Mouse (Mus musculus) CH12.LX (cell line): ENCODE data around the gene Prkce. TPM values are rescaled to one million over a fixed set of nuclear protein-coding genes. Genes with fewer than 3 reads are reported as not detected.

Source experiments
- DNase-seq: peaks from one replicate; pipeline ENCODE4 v3.0.0-alpha.2; 2013; ENCODE audit errors: extremely low read depth
- H3K27ac ChIP-seq: 2 replicates; pipeline ENCODE4 v1.5.1; 2012; ENCODE audit warnings: low read depth, mild to moderate bottlenecking, control low read depth, moderate library complexity; ENCODE audit not compliant: insufficient read depth
- H3K27me3 ChIP-seq: replicated peaks from 2 replicates; pipeline ENCODE3; 2012; ENCODE audit warnings: inconsistent platforms
- H3K36me3 ChIP-seq, 2 experiments: replicated peaks in 1 of 2; 2 replicates each; pipeline versions ENCODE3 to v1.6.1; 2012; ENCODE audit warnings: inconsistent platforms in 1 of 2, low read length in 1 of 2, mild to moderate bottlenecking in 1 of 2, mixed read lengths in 1 of 2, moderate library complexity in 1 of 2; ENCODE audit not compliant: control insufficient read depth in 1 of 2, insufficient read depth in 1 of 2
- H3K4me1 ChIP-seq, 2 experiments: 2 replicates each; pipeline ENCODE4 v1.6.1; 2012; ENCODE audit warnings: inconsistent platforms in 1 of 2, moderate library complexity in 1 of 2; ENCODE audit not compliant: insufficient read depth in 2 of 2, control insufficient read depth in 1 of 2
- H3K4me2 ChIP-seq: 2 replicates; pipeline ENCODE4 v1.6.1; 2012; ENCODE audit warnings: low read depth, mild to moderate bottlenecking, control low read depth; ENCODE audit not compliant: poor library complexity, insufficient read depth, severe bottlenecking
- H3K4me3 ChIP-seq, 3 experiments: fragments of 150-350 bp in 1 of 3; sonication (generic) in 1 of 3; replicated peaks in 1 of 3; 2 replicates each; pipeline versions ENCODE3 to v1.5.1; 2011 to 2012; ENCODE audit warnings: low read depth in 2 of 3, low read length in 2 of 3, mild to moderate bottlenecking in 2 of 3, moderate library complexity in 2 of 3, control low read depth in 1 of 3, improper control_type of control experiment in 1 of 3, inconsistent platforms in 1 of 3, mixed read lengths in 1 of 3; ENCODE audit not compliant: poor library complexity in 1 of 3
- H3K79me2 ChIP-seq: replicated peaks from 2 replicates; pipeline ENCODE4 v1.6.1; 2012; ENCODE audit warnings: mild to moderate bottlenecking, moderate library complexity; ENCODE audit not compliant: control insufficient read depth, poor library complexity, insufficient read depth, severe bottlenecking; ENCODE audit errors: extremely low read depth
- H3K9ac ChIP-seq: 2 replicates; pipeline ENCODE4 v1.6.1; 2012; ENCODE audit warnings: low read depth, mild to moderate bottlenecking, control low read depth, moderate library complexity; ENCODE audit not compliant: insufficient read depth
- H3K9me3 ChIP-seq: replicated peaks from 2 replicates; pipeline ENCODE3; 2012; ENCODE audit warnings: low read length, inconsistent platforms, mixed read lengths
- BHLHE40 ChIP-seq: IDR thresholded peaks from 2 replicates; pipeline ENCODE4 v1.6.1; 2011; ENCODE audit warnings: mild to moderate bottlenecking, low read depth, low read length, improper control_type of control experiment
- CHD1 ChIP-seq: IDR thresholded peaks from 2 replicates; pipeline ENCODE4 v1.6.1; 2012; ENCODE audit warnings: low read depth, low read length, improper control_type of control experiment, inconsistent platforms
- CHD2 ChIP-seq: IDR thresholded peaks from 2 replicates; pipeline ENCODE4 v1.6.1; 2011; ENCODE audit warnings: low read length, improper control_type of control experiment
- CTCF ChIP-seq, 2 experiments: IDR thresholded peaks in 1 of 2; conservative IDR thresholded peaks in 1 of 2; 2 replicates each; pipeline ENCODE4 v1.5.1; 2011 to 2012; ENCODE audit warnings: low read depth in 2 of 2, low read length in 2 of 2, improper control_type of control experiment in 1 of 2, inconsistent platforms in 1 of 2, mild to moderate bottlenecking in 1 of 2, moderate library complexity in 1 of 2
- E2F4 ChIP-seq: IDR thresholded peaks from 2 replicates; pipeline ENCODE4 v1.6.1; 2011; ENCODE audit warnings: low read depth, low read length, improper control_type of control experiment; ENCODE audit not compliant: insufficient replicate concordance
- ELF1 ChIP-seq: IDR thresholded peaks from 2 replicates; pipeline ENCODE4 v1.6.1; 2014; ENCODE audit warnings: low read depth, mild to moderate bottlenecking, inconsistent platforms, low read length, improper control_type of control experiment
- EP300 ChIP-seq: IDR thresholded peaks from 2 replicates; pipeline ENCODE4 v1.6.1; 2011; ENCODE audit warnings: low read length, improper control_type of control experiment
- ETS1 ChIP-seq: conservative IDR thresholded peaks from 2 replicates; pipeline ENCODE4 v1.6.1; 2012; ENCODE audit warnings: low read depth, mild to moderate bottlenecking, inconsistent platforms, low read length, improper control_type of control experiment, moderate library complexity
- HCFC1 ChIP-seq: IDR thresholded peaks from 2 replicates; pipeline ENCODE4 v1.6.1; 2012; ENCODE audit warnings: low read depth, mild to moderate bottlenecking, inconsistent platforms, low read length, improper control_type of control experiment
- IRF4 ChIP-seq: IDR thresholded peaks from 2 replicates; pipeline ENCODE4 v1.6.1; 2014; ENCODE audit warnings: low read depth, mild to moderate bottlenecking, inconsistent platforms, low read length, improper control_type of control experiment
- JUND ChIP-seq: conservative IDR thresholded peaks from 2 replicates; pipeline ENCODE4 v1.6.1; 2011; ENCODE audit warnings: low read depth, low read length, improper control_type of control experiment
- KAT2A ChIP-seq: IDR thresholded peaks from 2 replicates; pipeline ENCODE4 v1.6.1; 2012; ENCODE audit warnings: low read length, improper control_type of control experiment, inconsistent platforms; ENCODE audit not compliant: insufficient replicate concordance
- MAFK ChIP-seq: IDR thresholded peaks from 2 replicates; pipeline ENCODE4 v1.6.1; 2011; ENCODE audit warnings: low read length, improper control_type of control experiment; ENCODE audit not compliant: insufficient replicate concordance
- MAX ChIP-seq: IDR thresholded peaks from 2 replicates; pipeline ENCODE4 v1.6.1; 2011; ENCODE audit warnings: low read length, improper control_type of control experiment
- MEF2A ChIP-seq: IDR thresholded peaks from 2 replicates; pipeline ENCODE4 v1.6.1; 2014; ENCODE audit warnings: low read depth, mild to moderate bottlenecking, inconsistent platforms, low read length, improper control_type of control experiment, borderline replicate concordance
- MXI1 ChIP-seq: IDR thresholded peaks from 2 replicates; pipeline ENCODE4 v1.6.1; 2011; ENCODE audit warnings: mild to moderate bottlenecking, low read depth, low read length, improper control_type of control experiment
- MYC ChIP-seq: IDR thresholded peaks from 2 replicates; pipeline ENCODE4 v1.6.1; 2011; ENCODE audit warnings: low read depth, mild to moderate bottlenecking, improper control_type of control experiment, low read length
- NELFE ChIP-seq: IDR thresholded peaks from 2 replicates; pipeline ENCODE4 v1.6.1; 2011; ENCODE audit warnings: low read depth, low read length, improper control_type of control experiment
- PAX5 ChIP-seq: IDR thresholded peaks from 2 replicates; pipeline ENCODE4 v1.6.1; 2012; ENCODE audit warnings: low read length, inconsistent platforms, mixed read lengths
- POLR2A ChIP-seq: IDR thresholded peaks from 2 replicates; pipeline ENCODE4 v1.6.1; 2011; ENCODE audit warnings: low read depth, mild to moderate bottlenecking, improper control_type of control experiment, low read length
- POLR2AphosphoS2 ChIP-seq: IDR thresholded peaks from 2 replicates; pipeline ENCODE4 v1.6.1; 2011; ENCODE audit warnings: low read depth, low read length, improper control_type of control experiment
- RAD21 ChIP-seq: IDR thresholded peaks from 2 replicates; pipeline ENCODE4 v1.6.1; 2011; ENCODE audit warnings: low read depth, mild to moderate bottlenecking, low read length, improper control_type of control experiment, moderate library complexity
- RCOR1 ChIP-seq: conservative IDR thresholded peaks from 2 replicates; pipeline ENCODE4 v1.6.1; 2012; ENCODE audit warnings: low read depth, mild to moderate bottlenecking, inconsistent platforms, low read length, improper control_type of control experiment
- SIN3A ChIP-seq: IDR thresholded peaks from 2 replicates; pipeline ENCODE4 v1.6.1; 2012; ENCODE audit warnings: low read length, improper control_type of control experiment, inconsistent platforms
- SMC3 ChIP-seq: IDR thresholded peaks from 2 replicates; pipeline ENCODE4 v1.6.1; 2011; ENCODE audit warnings: low read depth, low read length, improper control_type of control experiment
- TBP ChIP-seq: conservative IDR thresholded peaks from 2 replicates; pipeline ENCODE4 v1.6.1; 2011; ENCODE audit warnings: low read depth, low read length, improper control_type of control experiment
- TCF12 ChIP-seq: IDR thresholded peaks from 2 replicates; pipeline ENCODE4 v1.6.1; 2014; ENCODE audit warnings: low read depth, mild to moderate bottlenecking, inconsistent platforms, low read length, improper control_type of control experiment
- UBTF ChIP-seq: IDR thresholded peaks from 2 replicates; pipeline ENCODE4 v1.6.1; 2012; ENCODE audit warnings: low read depth, mild to moderate bottlenecking, inconsistent platforms, low read length, improper control_type of control experiment, moderate library complexity
- USF1 ChIP-seq: IDR thresholded peaks from 2 replicates; pipeline ENCODE4 v1.6.1; 2014; ENCODE audit warnings: low read depth, mild to moderate bottlenecking, inconsistent platforms, low read length, improper control_type of control experiment
- ZC3H11A ChIP-seq: IDR thresholded peaks from 2 replicates; pipeline ENCODE4 v1.6.1; 2012; ENCODE audit warnings: low read depth, mild to moderate bottlenecking, inconsistent platforms, low read length, improper control_type of control experiment
- ZKSCAN1 ChIP-seq: IDR thresholded peaks from 2 replicates; pipeline ENCODE4 v1.6.1; 2012; ENCODE audit warnings: low read depth, inconsistent platforms, low read length, improper control_type of control experiment, borderline replicate concordance
- ZMIZ1 ChIP-seq: IDR thresholded peaks from 2 replicates; pipeline ENCODE4 v1.6.1; 2012; ENCODE audit warnings: low read depth, mild to moderate bottlenecking, inconsistent platforms, low read length, improper control_type of control experiment
- ZNF384 ChIP-seq: IDR thresholded peaks from 2 replicates; pipeline ENCODE4 v1.6.1; 2012; ENCODE audit warnings: low read depth, low read length, improper control_type of control experiment, inconsistent platforms
- dilution Hi-C: fragments of 300-500 bp; cut with MboI; formaldehyde crosslinking; loops from 2 replicates; pipeline ENCODE4 v1.14.3; 2020; ENCODE audit warnings: low sequenced_read_pairs; ENCODE audit not compliant: extremely low pct_unique_long_range_greater_than_20kb, extremely low pct_ligation_motif_present
- in situ Hi-C: fragments of 300-500 bp; cut with MboI; formaldehyde crosslinking; loops from 3 replicates; pipeline ENCODE4 v1.14.3; 2019; ENCODE audit warnings: low sequenced_read_pairs, low pct_ligation_motif_present, low pct_unique_long_range_greater_than_20kb, mixed read lengths
- polyA plus RNA-seq: library from polyadenylated mRNA; unstranded; fragments of >175 nt; gene quantifications from 2 replicates; pipeline ENCODE4 v1.2.1, GENCODE M21; 2012; ENCODE audit warnings: low read depth; ENCODE audit not compliant: insufficient read length
- total RNA-seq, 2 experiments: library from RNA; depleted of rRNA; stranded (reverse); fragments of 300-350 nt in 1 of 2; fragments of >200 nt in 1 of 2; gene quantifications; 2 replicates each; pipeline ENCODE4 v1.2.3; 2012 to 2014

Gene Prkce
- total and polyA plus RNA-seq, 3 experiments = 4.1 to 13.2 (median 11.4) TPM

- 0 out of 2 replicates have a peak, but pooled peaks have one; percentile 16 for TF ChIP-seq ZNF384
- TF ChIP-seq ZC3H11A = peak; percentile 71
- TF ChIP-seq ELF1 = peak; percentile 91
- TF ChIP-seq CHD2 = 0 out of 2 replicates have a peak, but pooled peaks have one; percentile 55
- TF ChIP-seq ZMIZ1 = 0 out of 2 replicates have a peak, but pooled peaks have one; percentile 50
- TF ChIP-seq KAT2A = no peak
- TF ChIP-seq MAX = peak; percentile 66
- TF ChIP-seq IRF4 = peak; percentile 82; the same call in 1 of the 2 replicates
- TF ChIP-seq POLR2A = peak; percentile 33
- peak; percentile 44; the same call in 1 of the 2 replicates for TF ChIP-seq TCF12
- peak; percentile 84; the same call in 1 of the 2 replicates for TF ChIP-seq SIN3A
- TF ChIP-seq E2F4 = no peak
- peak; percentile 40; the same call in 1 of the 2 replicates for TF ChIP-seq MAFK
- no peak for TF ChIP-seq PAX5
- TF ChIP-seq USF1 = no peak
- TF ChIP-seq TBP = peak; percentile 65; the same call in 1 of the 2 replicates
- peak; percentile 63 for TF ChIP-seq HCFC1
- peak; percentile 64 to 96 for TF ChIP-seq CTCF (conservative IDR thresholded peaks at IDR 0.05 in 1 of 2, IDR thresholded peaks at IDR 0.05 in 1 of 2; ENCODE audit: low read depth in 2 of 2, low read length in 2 of 2)
- TF ChIP-seq MEF2A = peak; percentile 29; the same call in 1 of the 2 replicates
- TF ChIP-seq POLR2AphosphoS2 = no peak
- 0 out of 2 replicates have a peak, but pooled peaks have one; percentile 47 for TF ChIP-seq RCOR1
- TF ChIP-seq NELFE = peak; percentile 55; the same call in 1 of the 2 replicates
- peak; percentile 62 for TF ChIP-seq ETS1
- TF ChIP-seq RAD21 = peak; percentile 95
- peak; percentile 73 for TF ChIP-seq MXI1
- no peak for TF ChIP-seq ZKSCAN1
- 0 out of 2 replicates have a peak, but pooled peaks have one; percentile 39 for TF ChIP-seq UBTF
- peak; percentile 94 for TF ChIP-seq SMC3
- peak; percentile 40; the same call in 1 of the 2 replicates for TF ChIP-seq JUND
- TF ChIP-seq EP300 = peak; percentile 54
- peak; percentile 55 for TF ChIP-seq MYC
- TF ChIP-seq BHLHE40 = peak; percentile 61
- TF ChIP-seq CHD1 = no peak
- DNase-seq = peak; percentile 98
- dilution Hi-C loops = no loop called here
- Histone ChIP-seq H3K36me3 (peaks cover 0 to 5% of the 10 kb centered on the region in 2 experiments), H3K4me2 (peak overlapping the region; percentile 60), H3K9me3 (peaks cover 7% of the 10 kb centered on the region), H3K79me2 (peaks cover 4% of the 10 kb centered on the region; the same call in 1 of the 2 replicates), H3K4me3 (peak overlapping the region in 2 of 3 experiments; percentile 1 to 30), H3K27ac (peak overlapping the region; percentile 92), H3K27me3 (no peaks in the 10 kb centered on the region), H3K9ac (peak overlapping the region; percentile 26), H3K4me1 (peaks cover 27 to 48% of the 10 kb centered on the region in 2 experiments)
- in situ Hi-C loops = loop anchor here (10.0 to 25.0 kb wide), 2 partner anchors 280 to 557 kb away; partner anchors contain the start of gene Prkce
These were observed 277.2 kb downstream of the Prkce start for GRCm38 (mm10) chr17:86444578-86445419.
